Mouse (Mus musculus): ENCODE measurements around the gene Fmn2.

Fmn2 gene

GRCm38 (mm10) chr1:174501661-174502030, at the start of gene Fmn2:
Gene Fmn2, plus strand, starts transcription at chr1:174501825.
- peak; percentile 3 to 20 for DNase-seq (ENCODE audit: low spot score in 2 of 2)

GRCm38 (mm10) chr1:174455100-174455499, 46.5 kb upstream of the Fmn2 start:
- no peak for DNase-seq (ENCODE audit: low spot score in 2 of 2)

GRCm38 (mm10) chr1:174465385-174465784, 36.2 kb upstream of the Fmn2 start:
- no peak for DNase-seq (ENCODE audit: low spot score in 2 of 2)

- DNase-seq (ENCODE audit: low spot score in 2 of 2) = no peak
These were observed 35.4 kb upstream of the Fmn2 start for GRCm38 (mm10) chr1:174466240-174466639.

- peak in 1 of 2 experiments; percentile 8 for DNase-seq (ENCODE audit: low spot score in 2 of 2)
These were observed 31.9 kb upstream of the Fmn2 start for GRCm38 (mm10) chr1:174469736-174470135.

- DNase-seq (ENCODE audit: low spot score in 2 of 2) = no peak
These were observed 19.1 kb upstream of the Fmn2 start for GRCm38 (mm10) chr1:174482567-174482966.

GRCm38 (mm10) chr1:174500064-174500463, 1.6 kb upstream of the Fmn2 start:
- DNase-seq (ENCODE audit: low spot score in 2 of 2) = no peak

GRCm38 (mm10) chr1:174501011-174501410, 614 bp upstream of the Fmn2 start:
- DNase-seq (ENCODE audit: low spot score in 2 of 2) = no peak

GRCm38 (mm10) chr1:174502031-174502845, 613 bp downstream of the Fmn2 start:
- DNase-seq (ENCODE audit: low spot score in 2 of 2) = peak in 1 of 2 experiments; percentile 7

- peak in 1 of 2 experiments; percentile 6 for DNase-seq (ENCODE audit: low spot score in 2 of 2)
These were observed 1.5 kb downstream of the Fmn2 start for GRCm38 (mm10) chr1:174502846-174503745.

- DNase-seq (ENCODE audit: low spot score in 2 of 2) = no peak
These were observed 7.0 kb downstream of the Fmn2 start for GRCm38 (mm10) chr1:174508571-174509110.

GRCm38 (mm10) chr1:174513419-174513818, 11.8 kb downstream of the Fmn2 start:
- no peak for DNase-seq (ENCODE audit: low spot score in 2 of 2)

- no peak for DNase-seq (ENCODE audit: low spot score in 2 of 2)
These were observed 20.5 kb downstream of the Fmn2 start for GRCm38 (mm10) chr1:174521976-174522770.

- no peak for DNase-seq (ENCODE audit: low spot score in 2 of 2)
These were observed 21.3 kb downstream of the Fmn2 start for GRCm38 (mm10) chr1:174522809-174523511.

- DNase-seq (ENCODE audit: low spot score in 2 of 2) = no peak
These were observed 21.8 kb downstream of the Fmn2 start for GRCm38 (mm10) chr1:174523512-174523828.

GRCm38 (mm10) chr1:174536742-174537453, 35.3 kb downstream of the Fmn2 start:
- no peak for DNase-seq (ENCODE audit: low spot score in 2 of 2)

- no peak for DNase-seq (ENCODE audit: low spot score in 2 of 2)
These were observed 35.9 kb downstream of the Fmn2 start for GRCm38 (mm10) chr1:174537491-174537890.

- DNase-seq (ENCODE audit: low spot score in 2 of 2) = no peak
These were observed 46.7 kb downstream of the Fmn2 start for GRCm38 (mm10) chr1:174548291-174548690.

GRCm38 (mm10) chr1:174553272-174554007, 51.8 kb downstream of the Fmn2 start:
- peak; percentile 4 to 37 for DNase-seq (ENCODE audit: low spot score in 2 of 2)

GRCm38 (mm10) chr1:174555412-174555811, 53.8 kb downstream of the Fmn2 start:
- DNase-seq (ENCODE audit: low spot score in 2 of 2) = no peak
